Mouse (Mus musculus): Measurements from ENCODE around the gene Bcas3. TPM values are rescaled to one million over a fixed set of nuclear protein-coding genes. Genes with fewer than 3 reads are reported as not detected.
A peak's percentile ranks its signal among the peaks of the same experiment; 100 is the strongest.

The Bcas3 gene
- total and polyA plus RNA-seq, 2 experiments from 2014 or later, result 29.3 to 31.6 TPM

- H3K9me3 ChIP-seq (ENCODE audit: low read length), result no peaks in the 10 kb centered on the region
- H3K4me1 ChIP-seq (ENCODE audit: insufficient read depth), result no peaks in the 10 kb centered on the region
- H3K36me3 ChIP-seq (ENCODE audit: insufficient read depth), result no peaks in the 10 kb centered on the region
- no peak overlapping the region for H3K4me2 ChIP-seq (ENCODE audit: low read depth)
- TF ChIP-seq CTCF (IDR thresholded peaks at IDR 0.05; ENCODE audit: low read depth), result no peak
- 3% methylated on average over 17 of the region's 17 CpGs for WGBS
- DNase-seq, result peak; percentile 58
- peaks cover 76% of the 10 kb centered on the region for H3K27me3 ChIP-seq (ENCODE audit: insufficient read depth, low read length)
- H3K4me3 ChIP-seq (ENCODE audit: low read depth, low read length), result no peak overlapping the region
- H3K9ac ChIP-seq, result no peak overlapping the region
- no peak for ATAC-seq
- no peak overlapping the region for H3K27ac ChIP-seq (ENCODE audit: low read depth, low read length)
These were observed 478.0 kb downstream of the Bcas3 start for GRCm38 (mm10) chr11:85830901-85831341.

- Histone ChIP-seq H3K9ac (no peak overlapping the region), H3K27ac (ENCODE audit: low read depth, low read length) (no peak overlapping the region), H3K4me2 (ENCODE audit: low read depth) (peak overlapping the region; percentile 47; the same call in 1 of the 2 replicates), H3K36me3 (ENCODE audit: insufficient read depth) (no peaks in the 10 kb centered on the region), H3K9me3 (ENCODE audit: low read length) (no peaks in the 10 kb centered on the region), H3K4me3 (ENCODE audit: low read depth, low read length) (peak overlapping the region; percentile 32), H3K27me3 (ENCODE audit: insufficient read depth, low read length) (peaks cover 75% of the 10 kb centered on the region), H3K4me1 (ENCODE audit: insufficient read depth) (no peaks in the 10 kb centered on the region)
- ATAC-seq (no peak), DNase-seq (peak; percentile 47)
- under 1% methylated on average over 33 of the region's 33 CpGs for WGBS
- TF ChIP-seq CTCF (IDR thresholded peaks at IDR 0.05; ENCODE audit: low read depth), result no peak
These were observed 478.8 kb downstream of the Bcas3 start for GRCm38 (mm10) chr11:85831656-85832230.

GRCm38 (mm10) chr11:85832231-85832924, 479.4 kb downstream of the Bcas3 start, which contains the start of gene Tbx2:
TSS of gene Tbx2 (plus strand) at chr11:85832551.
- TF ChIP-seq CTCF (IDR thresholded peaks at IDR 0.05; ENCODE audit: low read depth), result no peak
- H3K9me3 ChIP-seq (ENCODE audit: low read length), result no peaks in the 10 kb centered on the region
- H3K4me1 ChIP-seq (ENCODE audit: insufficient read depth), result no peaks in the 10 kb centered on the region
- WGBS, result 1% methylated on average over 39 of the region's 52 CpGs
- H3K4me2 ChIP-seq (ENCODE audit: low read depth), result peak within 1 kb of the TSS; percentile 47
- H3K27me3 ChIP-seq (ENCODE audit: insufficient read depth, low read length), result peaks cover 72% of the 10 kb centered on the region
- H3K4me3 ChIP-seq (ENCODE audit: low read depth, low read length), result peak within 1 kb of the TSS; percentile 32
- no peak within 1 kb of the TSS for H3K27ac ChIP-seq (ENCODE audit: low read depth, low read length)
- ATAC-seq (peak; percentile 36; the same call in 1 of the 2 replicates), DNase-seq (peak; percentile 22)
- no peaks in the 10 kb centered on the region for H3K36me3 ChIP-seq (ENCODE audit: insufficient read depth)
- 0 out of 2 replicates have a peak within 1 kb of the TSS, but pooled peaks have one; percentile 14 for H3K9ac ChIP-seq

DNA sequence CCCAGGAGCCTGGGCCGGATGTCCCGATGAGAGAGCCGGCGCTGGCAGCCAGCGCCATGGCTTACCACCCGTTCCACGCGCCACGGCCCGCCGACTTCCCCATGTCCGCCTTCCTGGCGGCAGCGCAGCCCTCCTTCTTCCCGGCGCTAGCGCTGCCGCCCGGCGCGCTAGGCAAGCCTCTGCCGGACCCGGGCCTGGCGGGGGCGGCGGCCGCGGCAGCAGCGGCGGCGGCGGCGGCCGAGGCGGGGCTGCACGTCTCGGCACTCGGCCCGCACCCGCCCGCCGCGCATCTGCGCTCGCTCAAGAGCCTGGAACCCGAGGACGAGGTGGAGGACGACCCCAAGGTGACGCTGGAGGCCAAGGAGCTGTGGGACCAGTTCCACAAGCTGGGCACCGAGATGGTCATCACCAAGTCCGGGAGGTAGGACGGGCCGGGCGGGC, 480.1 kb downstream of the Bcas3 start:
- Histone ChIP-seq H3K9me3 (ENCODE audit: low read length) (no peaks in the 10 kb centered on the region), H3K27me3 (ENCODE audit: insufficient read depth, low read length) (peaks cover 69% of the 10 kb centered on the region), H3K4me1 (ENCODE audit: insufficient read depth) (no peaks in the 10 kb centered on the region), H3K4me3 (ENCODE audit: low read depth, low read length) (peak overlapping the region; percentile 32), H3K36me3 (ENCODE audit: insufficient read depth) (no peaks in the 10 kb centered on the region), H3K9ac (0 out of 2 replicates have a peak overlapping the region, but pooled peaks have one; percentile 14), H3K27ac (ENCODE audit: low read depth, low read length) (no peak overlapping the region), H3K4me2 (ENCODE audit: low read depth) (peak overlapping the region; percentile 47)
- TF ChIP-seq CTCF (IDR thresholded peaks at IDR 0.05; ENCODE audit: low read depth), result no peak
- ATAC-seq (no peak), DNase-seq (peak; percentile 18)
- 2% methylated on average over 41 of the region's 54 CpGs for WGBS

GRCm38 (mm10) chr11:85833761-85834385, 480.9 kb downstream of the Bcas3 start:
- Histone ChIP-seq H3K9ac (no peak overlapping the region), H3K4me2 (ENCODE audit: low read depth) (no peak overlapping the region), H3K27me3 (ENCODE audit: insufficient read depth, low read length) (peaks cover 69% of the 10 kb centered on the region), H3K4me1 (ENCODE audit: insufficient read depth) (no peaks in the 10 kb centered on the region), H3K4me3 (ENCODE audit: low read depth, low read length) (0 out of 2 replicates have a peak overlapping the region, but pooled peaks have one; percentile 9), H3K27ac (ENCODE audit: low read depth, low read length) (no peak overlapping the region), H3K36me3 (ENCODE audit: insufficient read depth) (no peaks in the 10 kb centered on the region), H3K9me3 (ENCODE audit: low read length) (no peaks in the 10 kb centered on the region)
- ATAC-seq (no peak), DNase-seq (peak; percentile 76)
- no peak for TF ChIP-seq CTCF (IDR thresholded peaks at IDR 0.05; ENCODE audit: low read depth)
- WGBS, result 6% methylated on average over 11 of the region's 11 CpGs

DNA sequence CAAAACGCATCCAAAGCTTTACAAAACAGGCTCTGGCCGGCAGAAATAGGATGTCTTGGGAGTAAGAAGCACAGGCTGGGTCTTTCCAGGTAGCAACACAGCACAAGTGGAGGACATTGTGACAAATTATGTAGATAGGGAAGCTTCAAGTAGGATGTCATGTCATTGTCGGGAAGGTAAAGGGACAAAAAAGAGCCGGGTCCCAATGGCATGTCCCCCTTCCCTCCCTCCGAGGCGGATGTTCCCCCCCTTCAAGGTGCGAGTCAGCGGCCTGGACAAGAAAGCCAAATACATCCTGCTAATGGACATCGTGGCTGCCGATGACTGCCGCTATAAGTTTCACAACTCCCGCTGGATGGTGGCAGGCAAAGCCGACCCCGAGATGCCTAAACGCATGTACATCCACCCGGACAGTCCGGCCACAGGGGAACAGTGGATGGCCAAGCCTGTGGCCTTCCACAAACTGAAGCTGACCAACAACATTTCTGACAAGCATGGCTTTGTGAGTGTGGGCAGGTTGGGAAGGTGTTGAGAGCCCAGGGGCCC, 481.5 kb downstream of the Bcas3 start:
- 7% methylated on average over 17 of the region's 17 CpGs for WGBS
- no peak overlapping the region for H3K4me3 ChIP-seq (ENCODE audit: low read depth, low read length)
- H3K27ac ChIP-seq (ENCODE audit: low read depth, low read length), result no peak overlapping the region
- H3K27me3 ChIP-seq (ENCODE audit: insufficient read depth, low read length), result peaks cover 69% of the 10 kb centered on the region
- TF ChIP-seq CTCF (IDR thresholded peaks at IDR 0.05; ENCODE audit: low read depth), result no peak
- H3K9ac ChIP-seq, result no peak overlapping the region
- ATAC-seq (no peak), DNase-seq (no peak)
- no peaks in the 10 kb centered on the region for H3K4me1 ChIP-seq (ENCODE audit: insufficient read depth)
- H3K9me3 ChIP-seq (ENCODE audit: low read length), result no peaks in the 10 kb centered on the region
- H3K4me2 ChIP-seq (ENCODE audit: low read depth), result no peak overlapping the region
- no peaks in the 10 kb centered on the region for H3K36me3 ChIP-seq (ENCODE audit: insufficient read depth)
